Comparison of ENCODE assay signal across 11 mouse cellular contexts in the genomic region with DNA sequence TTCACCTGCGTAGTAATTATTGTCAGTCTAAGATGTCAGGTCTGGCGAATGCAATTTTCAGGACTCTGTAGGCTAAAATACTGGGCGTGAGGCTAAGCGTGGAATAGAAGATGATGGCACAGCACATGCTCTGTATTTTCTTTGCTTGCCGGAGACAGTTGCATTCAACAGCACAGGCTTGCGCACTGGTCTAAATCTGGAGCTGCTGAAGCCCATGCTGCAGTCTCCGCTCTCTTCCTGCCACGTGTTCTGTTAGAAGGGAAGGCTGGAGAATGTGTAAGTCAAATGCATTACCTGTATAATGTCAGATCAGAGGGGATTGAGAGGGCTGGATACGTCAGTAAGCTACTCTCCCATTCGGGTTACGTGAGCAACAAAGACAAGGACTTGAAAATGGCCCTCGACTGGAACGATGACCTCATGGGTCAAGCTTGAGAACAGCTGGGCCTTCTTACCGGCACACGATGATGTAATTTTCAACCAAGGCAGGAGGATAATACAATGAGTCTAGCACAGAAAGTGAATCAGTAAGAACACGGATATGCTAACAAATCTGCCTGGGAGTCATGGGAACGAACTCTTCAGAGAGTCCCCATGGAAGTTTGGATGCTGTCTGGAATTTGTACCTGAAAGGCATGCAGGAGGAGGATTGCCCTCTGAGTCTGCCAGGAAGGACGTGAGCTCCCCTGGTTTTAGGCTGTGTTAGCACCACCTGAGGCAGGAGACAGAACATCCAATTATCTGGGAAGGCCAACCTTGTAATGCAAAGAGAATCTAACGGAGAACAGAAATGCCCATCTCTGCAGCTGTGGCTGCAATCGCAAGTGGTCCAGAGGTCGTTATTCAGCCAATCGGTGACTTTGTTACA.
DNase-seq lines count a peak whose midpoint lies in the region; ATAC-seq lines count a peak whose summit lies in the region.
"Had no signal": no experiment of that assay in that cellular context is flagged by ENCODE, and none has a peak within 500 bp of the region (broad histone marks: within the 10 kb centered on the region; RNA-seq: fewer than 3 reads in every experiment).

No protein-coding gene starts in this region.

- intact Hi-C loops in heart, postnatal 10 days (cut with DNase I): no loop called here
- intact Hi-C loops in heart, postnatal 14 days (cut with DNase I): no loop called here
- intact Hi-C loops in left cerebral cortex, postnatal 14 days (cut with DNase I): no loop called here
- intact Hi-C loops in heart, postnatal 25 days (cut with DNase I): no loop called here

- H3K27ac ChIP-seq in embryonic facial prominence, embryonic 14.5 days (replicated peaks; ENCODE audit: low read depth, low read length): no peak overlapping the region
- H3K27ac ChIP-seq: stomach, embryonic 15.5 days had no signal

- 60% methylated on average over 22 of the region's 22 CpGs for WGBS in embryonic facial prominence, embryonic 14.5 days

- no peak overlapping the region for H3K4me2 ChIP-seq in embryonic facial prominence, embryonic 14.5 days (ENCODE audit: low read depth, low read length)
- H3K4me2 ChIP-seq: stomach, embryonic 15.5 days had no signal

- no peak overlapping the region for H3K4me3 ChIP-seq in embryonic facial prominence, embryonic 14.5 days (ENCODE audit: low read depth, low read length)
- H3K4me3 ChIP-seq: stomach, embryonic 15.5 days had no signal

- DNase-seq in heart, postnatal 10 days: peak; percentile 1 to 2
- DNase-seq in heart, postnatal 14 days: no peak
- peak; percentile 19 for DNase-seq in embryonic facial prominence, embryonic 14.5 days (ENCODE audit: low spot score)
- peak; percentile 51 to 65 for DNase-seq in left cerebral cortex, postnatal 14 days (ENCODE audit: low spot score in 2 of 2)
- DNase-seq in retina, embryonic 14.5 days (ENCODE audit: low spot score): peak; percentile 18
- DNase-seq in liver: no peak
- no peak for DNase-seq in heart, postnatal 25 days (ENCODE audit: low spot score)
- DNase-seq in urinary bladder, adult 18-20 months (ENCODE audit: low spot score in 2 of 2): no peak
- DNase-seq: layer of hippocampus, postnatal 36 days; lung, adult 2 months had no signal

- no peaks in the 10 kb centered on the region for H3K9me3 ChIP-seq in embryonic facial prominence, embryonic 14.5 days (ENCODE audit: control insufficient read depth, low read length)
- H3K9me3 ChIP-seq: stomach, embryonic 15.5 days had no signal

- no peaks in the 10 kb centered on the region for H3K4me1 ChIP-seq in embryonic facial prominence, embryonic 14.5 days (ENCODE audit: control insufficient read depth, insufficient read depth, low read length)
- H3K4me1 ChIP-seq: stomach, embryonic 15.5 days had no signal

- H3K27me3 ChIP-seq in embryonic facial prominence, embryonic 14.5 days (replicated peaks; ENCODE audit: control insufficient read depth, insufficient read depth, low read length): no peaks in the 10 kb centered on the region
- H3K27me3 ChIP-seq: stomach, embryonic 15.5 days had no signal

- H3K36me3 ChIP-seq in embryonic facial prominence, embryonic 14.5 days (ENCODE audit: control insufficient read depth, insufficient read depth, low read length): no peaks in the 10 kb centered on the region
- H3K36me3 ChIP-seq: stomach, embryonic 15.5 days had no signal

- ATAC-seq in embryonic facial prominence, embryonic 14.5 days (ENCODE audit: low read depth): peak; percentile 70; the same call in 1 of the 2 replicates

- no peak overlapping the region for H3K9ac ChIP-seq in embryonic facial prominence, embryonic 14.5 days (ENCODE audit: low read depth, low read length)
- H3K9ac ChIP-seq: stomach, embryonic 15.5 days had no signal

Comparison
In these comparisons a context has a peak if more than half of its experiments do, and no peak if none do; other contexts are left out.
1. DNase-seq: peak in heart, postnatal 10 days (2 of 2), embryonic facial prominence, embryonic 14.5 days (single experiment), left cerebral cortex, postnatal 14 days (2 of 2) and retina, embryonic 14.5 days (single experiment); none in heart, postnatal 14 days (0 of 2), liver (single experiment), heart, postnatal 25 days (single experiment) and urinary bladder, adult 18-20 months (0 of 2).